Mouse (Mus musculus): ENCODE results near the gene Ctsll3. TPM values are rescaled to one million over a fixed set of nuclear protein-coding genes. Genes with fewer than 3 reads are reported as not detected.

Ctsll3 gene
- total and polyA plus RNA-seq, 3 experiments, result not detected

Other genes starting within 250 kb of the Ctsll3 start
- gene Dapk1, start 200.9 kb downstream of the Ctsll3 start, total RNA-seq (2021), result 10 to 100 TPM; 15.5 to 18.9 TPM
- 25.8 and 29.9 TPM in 2 replicates for gene Dapk1, start 200.9 kb downstream of the Ctsll3 start, polyA plus RNA-seq (2012; rRNA removed)
- gene BC051665, start 16.5 kb downstream of the Ctsll3 start, total RNA-seq (2021), result not detected
- gene BC051665, start 16.5 kb downstream of the Ctsll3 start, polyA plus RNA-seq (2012; rRNA removed), result not detected in 2 replicates
- gene 4930486L24Rik, start 61.6 kb upstream of the Ctsll3 start, total RNA-seq (2021), result 10 to 100 TPM in 1 of 2 experiments, 1 to 10 TPM in 1; 1.5 to 45.8 TPM
- gene 4930486L24Rik, start 61.6 kb upstream of the Ctsll3 start, polyA plus RNA-seq (2012; rRNA removed), result 3.8 and 6.1 TPM in 2 replicates
- gene Gm49392, start 94.0 kb upstream of the Ctsll3 start, total RNA-seq (2021), result under 1 TPM in 1 of 2 experiments, not detected in 1; 0.61 TPM
- gene Gm49392, start 94.0 kb upstream of the Ctsll3 start, polyA plus RNA-seq (2012; rRNA removed), result 0.15 TPM in 1 of 2 replicates, not detected in the other
- 1 to 10 TPM; 2.4 to 3.1 TPM for gene Ctla2b, start 94.6 kb upstream of the Ctsll3 start, total RNA-seq (2021)
- not detected in 2 replicates for gene Ctla2b, start 94.6 kb upstream of the Ctsll3 start, polyA plus RNA-seq (2012; rRNA removed)
- not detected for gene Tpbpb, start 102.0 kb upstream of the Ctsll3 start, total RNA-seq (2021)
- gene Tpbpb, start 102.0 kb upstream of the Ctsll3 start, polyA plus RNA-seq (2012; rRNA removed), result not detected in 2 replicates
- not detected for gene Gm49393, start 132.7 kb upstream of the Ctsll3 start, total RNA-seq (2021)
- not detected in 2 replicates for gene Gm49393, start 132.7 kb upstream of the Ctsll3 start, polyA plus RNA-seq (2012; rRNA removed)
- 1 to 10 TPM in 1 of 2 experiments, not detected in 1; 1.0 TPM for gene Gm49391, start 133.7 kb upstream of the Ctsll3 start, total RNA-seq (2021)
- gene Gm49391, start 133.7 kb upstream of the Ctsll3 start, polyA plus RNA-seq (2012; rRNA removed), result 0.16 TPM in 1 of 2 replicates, not detected in the other
- 10 to 100 TPM; 19.3 to 47.5 TPM for gene Ctla2a, start 133.8 kb upstream of the Ctsll3 start, total RNA-seq (2021)
- 0.46 and 0.91 TPM in 2 replicates for gene Ctla2a, start 133.8 kb upstream of the Ctsll3 start, polyA plus RNA-seq (2012; rRNA removed)
- not detected for gene Tpbpa, start 139.1 kb upstream of the Ctsll3 start, total RNA-seq (2021)
- not detected in 2 replicates for gene Tpbpa, start 139.1 kb upstream of the Ctsll3 start, polyA plus RNA-seq (2012; rRNA removed)
- gene Ctsj, start 203.1 kb upstream of the Ctsll3 start, total RNA-seq (2021), result not detected
- not detected in 2 replicates for gene Ctsj, start 203.1 kb upstream of the Ctsll3 start, polyA plus RNA-seq (2012; rRNA removed)
- gene Ctsq, start 237.8 kb upstream of the Ctsll3 start, total RNA-seq (2021), result not detected
- gene Ctsq, start 237.8 kb upstream of the Ctsll3 start, polyA plus RNA-seq (2012; rRNA removed), result not detected in 2 replicates